Mouse (Mus musculus): ENCODE measurements at regions not wholly inside any gene's neighbourhood (a gene's known extent, or its start where the extent isn't known, plus 50 kb on each side); places are given as distances from the start of the nearest gene placed in this dataset.
"Not testable (repeated sequence)": the region's sequence is repeated elsewhere in the genome, so short reads cannot be mapped to it uniquely, and the experiment has no call there.

DNA sequence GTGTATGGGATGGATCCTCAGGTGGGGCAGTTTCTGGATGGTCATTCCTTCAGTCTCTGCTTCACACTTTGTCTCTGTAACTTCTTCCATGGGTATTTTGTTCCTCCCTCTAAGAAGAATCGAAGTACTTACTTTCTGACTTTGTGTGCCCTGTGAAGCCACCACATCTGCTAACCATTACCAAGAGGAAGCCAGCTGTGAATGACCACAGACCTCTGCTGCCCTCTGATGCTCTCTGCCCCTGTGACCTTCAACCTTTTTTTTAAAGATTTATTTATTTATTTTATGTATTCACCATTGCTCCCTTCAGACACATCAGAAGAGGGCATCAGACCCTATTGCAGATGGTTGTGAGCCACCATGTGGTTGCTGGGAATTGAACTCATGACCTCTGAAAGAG is 475.7 kb upstream of the Gulo start:
- DNase-seq (ENCODE audit: inconsistent ontology term), result not testable (repeated sequence)

DNA sequence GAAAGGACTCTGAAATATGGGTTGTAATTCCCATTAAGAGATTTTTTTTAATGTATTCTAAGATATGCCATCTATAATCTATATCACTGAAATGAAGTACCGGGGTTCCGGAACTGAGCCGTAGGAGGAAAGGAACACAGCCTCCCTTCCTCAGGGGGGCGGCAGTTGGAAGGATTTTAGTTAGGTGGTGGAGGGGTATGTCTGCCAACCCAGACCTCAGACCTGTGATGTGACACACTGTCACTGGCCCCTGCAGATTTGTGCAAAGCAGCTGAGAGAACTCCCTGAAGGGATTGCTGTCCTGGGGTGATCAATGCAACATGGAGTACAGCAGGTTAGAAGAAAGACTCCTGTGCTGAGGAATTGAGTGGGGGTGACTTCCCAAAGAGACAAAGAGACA is 470.2 kb upstream of the Gulo start:
- DNase-seq (ENCODE audit: inconsistent ontology term), result no peak

DNA sequence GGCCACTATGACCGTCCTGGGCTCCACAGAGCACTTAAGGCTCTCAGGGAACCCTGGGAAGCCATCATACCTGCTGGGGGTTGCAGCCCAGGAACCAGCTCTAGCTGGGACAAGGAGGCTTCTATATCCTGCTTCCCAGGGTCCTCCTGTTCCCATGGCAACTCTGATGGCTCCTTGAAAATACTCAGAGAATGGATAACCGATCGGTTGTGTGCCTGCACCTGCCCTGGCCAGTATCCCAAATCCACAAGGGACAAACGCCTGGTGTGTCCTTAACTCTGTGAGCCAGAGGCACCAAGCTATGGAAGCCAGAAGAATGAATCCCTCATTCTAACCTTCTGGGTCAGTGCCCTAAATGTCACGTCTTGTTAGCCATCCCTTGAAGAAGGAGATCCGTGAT is 469.6 kb upstream of the Gulo start:
- no peak for DNase-seq (ENCODE audit: inconsistent ontology term)

DNA sequence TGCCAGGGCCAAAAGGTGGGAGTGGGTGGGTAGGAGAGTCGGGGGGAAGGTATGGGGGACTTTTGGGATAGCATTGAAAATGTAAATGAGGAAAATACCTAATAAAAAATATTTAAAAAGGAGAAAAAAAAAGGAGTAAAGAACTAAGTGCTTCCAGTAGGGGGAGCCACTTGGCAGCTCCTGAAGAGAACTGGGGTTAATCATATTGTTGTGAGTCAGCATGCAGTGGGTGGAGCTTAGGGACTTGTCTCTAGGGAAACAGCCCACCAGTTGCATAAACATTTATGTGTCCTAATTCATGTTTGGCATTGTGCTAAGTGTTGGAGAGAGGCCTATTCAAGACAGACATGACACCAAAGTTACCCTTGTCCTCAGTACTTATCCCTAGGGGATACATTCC is 466.0 kb upstream of the Gulo start:
- no peak for DNase-seq (ENCODE audit: inconsistent ontology term)

DNA sequence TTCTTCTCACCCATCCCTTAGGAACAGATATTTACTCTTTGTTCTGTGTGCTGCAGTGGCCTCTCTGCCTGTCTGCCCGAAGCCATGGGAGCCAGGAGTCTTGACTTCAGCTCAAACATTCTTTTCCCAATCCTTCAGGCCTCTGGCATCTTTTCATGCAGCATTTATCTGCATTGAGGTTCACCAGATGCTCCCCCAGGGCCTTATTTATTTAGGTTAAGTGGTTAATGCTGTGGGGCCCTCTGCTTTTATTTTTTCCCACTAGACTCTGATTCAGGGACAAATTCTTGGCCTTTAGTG is 464.2 kb upstream of the Gulo start:
- DNase-seq (ENCODE audit: inconsistent ontology term), result no peak

DNA sequence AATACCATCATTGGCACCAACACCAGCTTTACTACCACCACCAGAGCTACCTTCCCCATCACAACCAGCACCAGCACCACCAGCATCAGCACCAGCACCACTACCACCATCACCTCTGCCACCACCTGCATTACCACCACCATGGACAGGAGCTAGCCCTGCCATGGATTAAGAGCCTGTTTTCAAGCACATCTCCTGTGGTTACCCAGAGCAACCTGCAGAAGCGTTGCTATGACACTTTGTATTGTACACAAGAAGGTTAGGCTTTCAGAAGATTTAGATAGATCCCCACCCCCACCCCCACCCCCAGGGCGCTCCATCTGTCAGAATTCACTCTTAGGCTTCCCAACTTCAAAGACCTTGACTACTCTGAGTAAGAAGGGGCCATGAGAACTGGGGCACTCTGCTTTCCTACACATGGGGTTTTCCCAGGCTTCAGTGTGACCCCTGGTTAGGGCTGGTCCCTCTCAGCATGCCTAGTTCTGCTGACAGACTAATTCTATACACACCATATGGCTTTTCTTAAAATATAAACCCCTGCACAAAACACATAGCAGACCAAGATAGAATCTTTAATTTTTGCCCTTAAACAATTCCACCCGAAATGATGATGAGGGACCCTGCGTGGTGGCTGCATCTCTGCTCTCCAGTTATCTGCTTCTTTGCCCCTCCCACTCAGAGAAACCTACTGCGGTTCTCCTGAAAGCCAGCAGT is 463.7 kb upstream of the Gulo start:
- no peak for DNase-seq (ENCODE audit: inconsistent ontology term)

DNA sequence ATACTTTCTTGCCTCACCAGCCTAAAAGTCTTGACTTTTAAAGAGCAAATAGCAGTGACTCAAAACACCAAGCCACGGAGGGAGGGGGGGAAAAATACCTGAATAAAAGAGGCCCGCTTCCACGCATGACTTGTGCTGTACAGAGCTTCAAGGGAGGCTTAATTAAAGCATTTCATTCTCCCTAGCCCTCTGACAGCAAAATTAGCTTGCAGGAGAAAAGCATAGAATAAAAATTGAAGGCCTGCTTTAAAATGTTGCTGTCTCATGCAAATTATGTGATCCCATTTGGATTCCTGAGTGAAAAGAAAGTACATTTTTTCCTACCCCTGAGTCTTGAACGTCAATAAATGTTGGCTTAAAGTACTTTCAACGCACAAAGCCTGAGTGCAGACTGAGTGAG is 453.1 kb upstream of the Gulo start:
- DNase-seq (ENCODE audit: inconsistent ontology term), result no peak

DNA sequence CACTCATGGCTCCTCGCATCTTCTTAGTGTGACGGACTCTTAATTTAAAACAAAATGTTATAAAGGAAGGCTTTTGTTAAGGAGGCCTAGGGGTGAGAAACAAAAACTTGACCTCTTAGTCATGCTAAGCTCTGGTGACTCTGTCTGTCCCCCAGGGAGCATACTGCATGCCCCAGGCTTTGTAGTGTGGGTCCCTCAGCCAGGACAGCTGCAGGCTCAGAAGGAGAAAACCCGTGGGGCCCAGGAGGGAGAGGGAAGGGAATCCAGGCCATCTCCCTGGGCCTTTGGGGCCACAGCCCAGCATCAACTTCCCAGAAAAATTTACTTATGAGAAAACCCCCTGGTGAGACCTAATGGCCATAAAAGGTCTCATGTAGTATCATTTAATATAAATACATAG is 451.8 kb upstream of the Gulo start:
- DNase-seq (ENCODE audit: inconsistent ontology term), result peak; percentile 35

DNA sequence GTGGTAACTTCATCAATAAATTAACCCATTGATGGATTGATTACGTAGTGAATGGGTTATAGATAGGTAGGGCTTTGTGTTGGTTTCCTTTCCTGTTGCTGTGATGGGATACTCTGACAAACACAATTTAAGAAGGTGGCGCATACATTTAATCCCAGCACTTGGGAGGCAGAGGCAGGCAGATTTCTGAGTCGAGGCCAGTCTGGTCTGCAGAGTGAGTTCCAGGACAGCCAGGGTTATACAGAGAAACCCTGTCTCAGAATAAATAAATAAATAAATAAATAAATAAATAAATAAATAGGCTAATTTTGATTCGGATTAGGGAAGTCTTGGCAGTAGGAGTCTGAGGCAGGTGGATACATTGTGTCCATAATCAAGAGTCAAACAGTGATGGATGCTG is 449.7 kb upstream of the Gulo start:
- DNase-seq (ENCODE audit: inconsistent ontology term), result no peak

DNA sequence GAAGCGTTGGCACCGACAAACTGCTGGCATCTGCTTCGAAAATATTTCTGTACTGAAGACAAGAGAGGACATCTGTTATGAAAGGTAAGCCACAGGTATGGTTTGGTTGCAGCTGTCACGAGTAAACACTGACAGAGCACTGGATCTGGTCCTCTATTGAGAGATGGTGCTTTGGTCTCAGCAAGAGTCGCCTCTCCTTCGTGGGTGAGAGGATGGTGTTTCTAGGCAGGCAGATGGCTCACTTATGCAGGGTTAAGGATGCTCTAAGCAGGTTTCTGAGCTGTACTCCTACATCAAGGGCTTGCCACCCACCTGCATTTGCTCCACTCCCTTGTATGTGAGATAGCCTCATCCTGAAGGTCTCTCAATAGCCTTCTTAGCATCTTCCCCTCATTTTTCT is 448.3 kb upstream of the Gulo start:
- no peak for DNase-seq (ENCODE audit: inconsistent ontology term)

DNA sequence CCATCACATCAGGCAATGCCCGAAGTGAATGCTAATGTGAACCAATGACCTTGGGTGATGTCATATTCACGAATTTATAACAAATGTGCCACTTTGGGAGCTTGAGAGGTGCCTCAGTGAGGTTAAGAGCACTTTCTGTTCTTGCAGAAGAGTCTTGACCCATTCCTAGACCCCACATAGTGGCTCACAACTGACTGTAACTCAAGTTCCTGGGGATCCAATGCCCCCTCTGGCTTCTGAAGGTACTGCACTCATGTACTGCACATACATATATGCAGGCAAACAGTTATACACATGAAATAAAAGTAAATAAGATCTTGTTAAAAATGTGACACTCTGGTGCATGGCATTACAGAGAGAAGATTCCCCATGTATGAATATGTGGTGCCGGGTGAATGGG is 443.8 kb upstream of the Gulo start:
- DNase-seq (ENCODE audit: inconsistent ontology term), result no peak

DNA sequence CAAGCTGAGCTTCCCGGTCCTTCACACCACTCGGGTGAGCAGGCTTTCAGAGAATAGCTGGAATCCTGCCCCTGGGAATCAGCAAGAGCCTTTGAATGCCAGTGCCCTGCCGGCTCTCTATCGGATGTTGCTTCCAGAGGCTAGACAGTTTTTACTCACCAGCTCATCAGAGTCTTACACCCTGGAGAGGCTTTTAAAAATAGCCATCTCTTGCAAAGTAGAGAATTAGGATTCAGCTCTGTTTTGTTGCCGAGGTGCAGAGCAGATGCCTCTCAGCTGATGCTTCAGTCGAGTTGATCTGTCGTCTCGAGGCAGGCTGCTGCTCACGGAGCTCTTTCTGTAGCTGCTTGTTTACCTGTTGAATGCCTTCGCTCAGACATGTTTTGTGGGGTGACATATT is 441.3 kb upstream of the Gulo start:
- no peak for DNase-seq (ENCODE audit: inconsistent ontology term)

DNA sequence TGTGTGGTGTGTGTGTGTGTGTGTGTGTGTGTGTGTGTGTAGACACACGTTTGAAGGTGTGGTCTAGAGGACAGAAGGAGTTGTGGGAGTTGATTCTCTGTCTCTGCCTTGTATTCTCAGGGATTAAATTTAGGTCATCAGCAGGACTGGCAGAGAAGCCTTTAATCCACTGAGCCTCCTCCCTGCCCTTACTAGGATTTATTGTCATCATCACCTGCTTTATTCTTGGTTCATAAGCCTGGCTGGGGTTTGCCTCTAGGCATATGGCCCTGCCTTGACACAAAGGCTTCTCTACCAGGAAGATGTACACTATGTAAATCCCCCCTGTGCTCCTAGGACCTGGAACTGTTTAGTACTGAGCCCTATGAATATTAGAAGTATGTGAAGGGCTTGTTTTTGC is 433.6 kb upstream of the Gulo start:
- no peak for DNase-seq (ENCODE audit: inconsistent ontology term)

DNA sequence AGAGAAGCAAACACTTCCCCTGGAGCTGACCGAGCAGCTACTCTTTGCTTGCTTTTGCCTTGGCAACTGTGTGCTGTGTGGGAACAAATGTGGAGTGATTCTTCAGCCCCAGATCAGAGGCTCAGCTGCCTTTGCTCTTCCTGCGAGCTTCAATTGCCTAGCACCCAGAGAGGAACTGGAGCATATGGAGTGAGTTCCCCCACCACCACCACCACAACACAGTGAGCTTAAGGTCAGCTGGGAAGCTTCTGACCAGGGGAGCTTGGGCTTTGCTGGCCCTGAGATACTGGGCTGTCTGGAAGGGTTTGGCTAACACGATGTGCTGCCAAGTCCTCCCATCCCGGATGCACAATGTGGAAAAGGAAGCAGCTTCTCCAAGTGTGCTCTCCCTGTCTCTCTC is 432.8 kb upstream of the Gulo start:
- peak; percentile 12 for DNase-seq (ENCODE audit: inconsistent ontology term)

DNA sequence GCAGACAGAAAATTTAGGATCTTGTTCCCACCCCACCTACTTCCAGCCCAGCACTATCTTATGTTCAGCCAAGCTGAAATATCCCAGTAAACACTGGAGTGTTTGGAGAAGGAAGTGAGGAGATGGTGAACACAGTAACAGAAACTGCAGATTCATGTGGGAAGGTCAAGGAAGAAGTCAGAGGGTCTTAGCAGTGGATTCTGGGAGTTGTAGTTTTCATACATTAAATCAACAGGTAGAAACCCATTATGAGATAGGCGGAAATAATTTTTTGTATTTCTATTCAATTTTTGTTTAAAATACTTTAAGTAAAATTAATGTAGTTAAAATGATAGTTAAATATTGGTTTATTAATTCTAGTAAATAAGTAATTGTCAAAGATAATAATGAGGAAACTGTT is 429.6 kb upstream of the Gulo start:
- DNase-seq (ENCODE audit: inconsistent ontology term), result no peak

DNA sequence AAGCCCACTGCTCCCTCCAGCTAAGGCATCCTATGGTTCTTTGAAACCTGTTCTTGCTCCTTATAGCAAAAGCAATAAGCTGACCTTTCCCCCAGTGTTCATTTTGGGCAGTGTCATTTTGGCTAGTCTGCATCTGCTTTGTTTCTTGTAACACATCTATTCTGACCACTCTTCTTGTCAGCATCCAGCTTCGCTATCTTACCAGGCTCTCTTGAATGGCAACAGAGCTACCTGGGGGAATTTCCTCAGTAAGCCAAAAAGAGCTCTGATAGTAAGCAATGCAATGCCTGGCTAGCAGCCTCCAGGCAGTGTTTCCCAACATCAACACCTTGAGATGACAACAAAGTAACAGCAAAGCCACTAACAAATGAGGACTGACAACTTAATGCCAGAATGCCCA is 429.0 kb upstream of the Gulo start:
- no peak for DNase-seq (ENCODE audit: inconsistent ontology term)

DNA sequence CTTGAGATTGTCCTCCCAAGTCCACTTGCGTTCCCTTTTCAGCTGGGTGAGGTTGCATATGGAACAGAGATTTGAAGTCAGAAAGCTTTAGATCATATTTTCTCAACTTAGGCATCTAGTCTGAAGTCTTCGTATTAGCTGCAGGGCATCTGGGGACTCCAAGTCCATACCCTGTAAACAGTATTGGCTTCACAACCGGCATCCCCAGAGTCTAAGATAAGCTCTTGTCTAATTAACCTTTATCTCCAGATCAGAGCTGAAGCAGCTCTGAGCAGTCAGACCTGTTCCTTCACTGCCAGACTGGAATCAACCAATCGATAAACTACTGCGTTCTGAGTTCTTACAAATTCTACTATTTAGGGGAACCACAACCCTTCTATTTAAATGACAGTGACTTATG is 422.6 kb upstream of the Gulo start:
- DNase-seq (ENCODE audit: inconsistent ontology term), result no peak

DNA sequence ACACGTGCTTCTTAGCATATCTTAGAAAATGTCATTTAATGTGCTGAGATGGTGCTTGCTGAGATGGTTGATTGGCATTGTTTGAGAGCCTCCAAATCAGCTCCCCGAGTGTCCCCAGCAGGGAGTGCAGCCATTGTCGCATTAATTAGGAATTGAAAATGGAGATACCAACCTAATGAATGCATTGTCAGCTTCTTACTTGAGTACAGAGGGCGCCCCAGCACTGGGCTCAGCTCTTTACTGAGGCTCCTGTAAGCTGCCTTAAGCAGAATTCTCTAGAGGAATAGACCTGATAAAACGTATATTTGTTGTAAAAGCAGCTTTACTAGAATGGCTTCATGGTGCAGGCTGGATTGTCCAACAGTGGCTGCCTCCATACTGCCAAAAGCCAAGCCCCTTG is 415.1 kb upstream of the Gulo start:
- peak; percentile 39 for DNase-seq (ENCODE audit: inconsistent ontology term)

Measured in Muller cell, postnatal 12 days (primary cell).